Mouse (Mus musculus): ENCODE measurements at regions not wholly inside any gene's neighbourhood (a gene's known extent, or its start where the extent isn't known, plus 50 kb on each side); places are given as distances from the start of the nearest gene placed in this dataset.

- Histone ChIP-seq H3K9ac (ENCODE audit: low read depth, low read length) (no peak overlapping the region), H3K9me3 (ENCODE audit: control insufficient read depth, low read length) (no peaks in the 10 kb centered on the region), H3K4me3 (ENCODE audit: low read length) (no peak overlapping the region), H3K4me1 (ENCODE audit: control insufficient read depth, insufficient read depth, low read length) (peaks cover 27% of the 10 kb centered on the region; the same call in 1 of the 2 replicates), H3K27me3 (ENCODE audit: control insufficient read depth, insufficient read depth, low read length) (no peaks in the 10 kb centered on the region), H3K4me2 (replicated peaks; ENCODE audit: low read depth, low read length) (no peak overlapping the region), H3K27ac (ENCODE audit: low read depth, low read length) (peak overlapping the region; percentile 88; the same call in 1 of the 2 replicates), H3K36me3 (ENCODE audit: control insufficient read depth, insufficient read depth, low read length) (no peaks in the 10 kb centered on the region)
- WGBS: 39% methylated on average over 5 of the region's 5 CpGs
- no peak for ATAC-seq (ENCODE audit: low FRiP score, low TSS enrichment)
Measured at GRCm38 (mm10) chr1:155041592-155041991, 57.8 kb downstream of the Ier5 start.

DNA sequence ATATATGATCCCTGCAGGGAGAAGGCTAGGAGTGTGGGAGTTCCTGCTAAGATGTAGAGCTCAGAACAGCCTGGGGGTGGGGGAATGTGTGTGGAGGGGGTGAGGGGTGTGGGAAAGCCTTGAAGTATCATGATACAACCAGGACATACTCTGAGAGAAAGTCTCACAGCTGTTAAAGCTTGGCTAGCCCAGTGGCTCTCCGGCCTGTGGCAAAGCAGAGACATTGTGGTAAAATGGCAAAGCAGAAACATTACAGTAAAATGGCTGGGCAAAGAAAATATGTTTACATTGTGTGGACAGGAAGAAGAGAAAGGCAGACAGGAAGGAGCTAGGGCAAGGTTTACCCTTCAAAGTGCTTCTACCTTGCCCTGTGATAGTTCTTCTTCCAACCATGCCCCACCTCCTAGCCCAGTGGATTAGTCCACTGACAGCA, 58.5 kb downstream of the Ier5 start:
- Histone ChIP-seq H3K4me1 (ENCODE audit: control insufficient read depth, insufficient read depth, low read length) (peaks cover 27% of the 10 kb centered on the region; the same call in 1 of the 2 replicates), H3K4me2 (replicated peaks; ENCODE audit: low read depth, low read length) (no peak overlapping the region), H3K27me3 (ENCODE audit: control insufficient read depth, insufficient read depth, low read length) (no peaks in the 10 kb centered on the region), H3K4me3 (ENCODE audit: low read length) (no peak overlapping the region), H3K9ac (ENCODE audit: low read depth, low read length) (no peak overlapping the region), H3K9me3 (ENCODE audit: control insufficient read depth, low read length) (no peaks in the 10 kb centered on the region), H3K27ac (ENCODE audit: low read depth, low read length) (peak overlapping the region; percentile 88), H3K36me3 (ENCODE audit: control insufficient read depth, insufficient read depth, low read length) (no peaks in the 10 kb centered on the region)
- ATAC-seq (ENCODE audit: low FRiP score, low TSS enrichment): peak; percentile 90
- 8% methylated on average over 1 of the region's 1 CpGs for WGBS

- Histone ChIP-seq H3K4me1 (ENCODE audit: control insufficient read depth, insufficient read depth, low read length) (peaks cover 27% of the 10 kb centered on the region; the same call in 1 of the 2 replicates), H3K4me2 (replicated peaks; ENCODE audit: low read depth, low read length) (no peak overlapping the region), H3K9ac (ENCODE audit: low read depth, low read length) (no peak overlapping the region), H3K4me3 (ENCODE audit: low read length) (no peak overlapping the region), H3K27ac (ENCODE audit: low read depth, low read length) (peak overlapping the region; percentile 88; the same call in 1 of the 2 replicates), H3K36me3 (ENCODE audit: control insufficient read depth, insufficient read depth, low read length) (no peaks in the 10 kb centered on the region), H3K27me3 (ENCODE audit: control insufficient read depth, insufficient read depth, low read length) (no peaks in the 10 kb centered on the region), H3K9me3 (ENCODE audit: control insufficient read depth, low read length) (no peaks in the 10 kb centered on the region)
- ATAC-seq (ENCODE audit: low FRiP score, low TSS enrichment): peak; percentile 45; the same call in 1 of the 2 replicates
- 21% methylated on average over 8 of the region's 9 CpGs for WGBS
Measured at GRCm38 (mm10) chr1:155040086-155040726, 59.2 kb downstream of the Ier5 start.

DNA sequence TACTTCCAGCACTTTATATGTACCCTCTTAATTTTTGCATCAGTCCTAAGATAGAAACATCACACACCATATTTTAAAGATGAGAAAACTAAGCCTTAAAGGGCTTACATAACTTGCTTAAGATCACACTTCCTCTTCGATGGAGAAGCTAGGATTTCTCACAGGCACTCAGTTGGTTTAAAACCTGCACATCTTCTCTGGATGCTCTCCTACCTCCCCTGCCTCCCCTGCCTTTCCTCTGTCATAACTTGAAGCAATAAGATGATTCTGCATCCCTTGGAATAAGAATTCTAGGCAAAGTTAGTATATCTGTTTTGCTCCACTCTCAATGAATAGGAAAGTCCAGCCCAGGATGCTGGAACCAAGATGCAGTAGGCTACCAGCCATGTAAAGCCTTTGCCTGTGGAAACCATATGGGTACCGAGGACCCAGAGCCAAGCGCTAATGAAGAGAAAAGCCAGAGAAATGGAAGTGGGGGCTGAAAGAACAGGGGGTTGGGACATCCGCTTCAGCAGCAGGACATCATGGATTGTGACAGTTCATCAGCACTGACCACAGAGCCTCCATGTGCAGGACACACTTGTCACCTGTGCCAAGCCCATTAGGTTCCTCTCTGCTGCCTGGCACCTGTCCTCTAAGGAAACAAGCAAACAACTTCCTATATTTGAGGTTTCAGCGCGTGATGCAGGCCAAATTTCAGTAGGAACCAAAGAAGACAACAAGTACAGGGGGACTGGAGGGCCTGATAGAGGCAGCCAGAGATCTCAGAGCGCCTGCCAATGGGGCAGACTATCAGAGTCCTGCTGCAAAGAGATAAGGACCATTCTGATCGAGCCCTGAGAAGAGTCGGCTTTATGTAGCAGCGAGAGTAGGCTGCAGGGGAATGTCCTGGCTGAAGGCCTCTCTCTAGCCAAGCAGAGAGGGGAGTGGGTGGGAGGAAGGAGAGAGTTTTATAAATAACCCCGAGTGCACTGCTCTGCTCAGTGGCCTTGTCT, 60.5 kb downstream of the Ier5 start:
- no peaks in the 10 kb centered on the region for H3K27me3 ChIP-seq (ENCODE audit: control insufficient read depth, insufficient read depth, low read length)
- peak overlapping the region; percentile 52; the same call in 1 of the 2 replicates for H3K27ac ChIP-seq (ENCODE audit: low read depth, low read length)
- H3K4me3 ChIP-seq (ENCODE audit: low read length): no peak overlapping the region
- peak; percentile 36; the same call in 1 of the 2 replicates for ATAC-seq (ENCODE audit: low FRiP score, low TSS enrichment)
- peaks cover 27% of the 10 kb centered on the region; the same call in 1 of the 2 replicates for H3K4me1 ChIP-seq (ENCODE audit: control insufficient read depth, insufficient read depth, low read length)
- no peak overlapping the region for H3K4me2 ChIP-seq (replicated peaks; ENCODE audit: low read depth, low read length)
- H3K9me3 ChIP-seq (ENCODE audit: control insufficient read depth, low read length): no peaks in the 10 kb centered on the region
- H3K9ac ChIP-seq (ENCODE audit: low read depth, low read length): no peak overlapping the region
- no peaks in the 10 kb centered on the region for H3K36me3 ChIP-seq (ENCODE audit: control insufficient read depth, insufficient read depth, low read length)
- WGBS: 55% methylated on average over 11 of the region's 11 CpGs

DNA sequence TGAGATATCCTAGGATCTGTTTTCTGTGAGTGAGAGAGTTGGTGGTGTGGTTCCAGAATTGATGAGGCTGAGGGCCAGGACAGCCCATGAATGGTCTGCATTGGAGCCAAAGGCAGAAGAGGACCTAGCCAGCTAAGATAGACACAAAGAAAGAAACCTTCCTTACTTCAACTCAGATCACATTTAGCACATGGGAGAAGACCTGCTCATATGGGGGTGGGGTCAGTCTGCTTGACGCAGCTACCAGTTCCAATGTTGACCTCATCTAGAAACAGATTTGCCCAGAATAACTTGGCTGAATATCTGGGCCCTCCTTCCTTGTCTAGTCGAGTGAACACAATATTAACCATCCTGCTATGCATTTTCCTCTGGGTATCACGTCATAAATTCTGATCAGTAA, 62.0 kb downstream of the Ier5 start:
- H3K4me3 ChIP-seq (ENCODE audit: low read length): no peak overlapping the region
- H3K4me1 ChIP-seq (ENCODE audit: control insufficient read depth, insufficient read depth, low read length): peaks cover 27% of the 10 kb centered on the region; the same call in 1 of the 2 replicates
- no peak overlapping the region for H3K9ac ChIP-seq (ENCODE audit: low read depth, low read length)
- WGBS: 91% methylated on average over 3 of the region's 3 CpGs
- no peaks in the 10 kb centered on the region for H3K36me3 ChIP-seq (ENCODE audit: control insufficient read depth, insufficient read depth, low read length)
- H3K27me3 ChIP-seq (ENCODE audit: control insufficient read depth, insufficient read depth, low read length): no peaks in the 10 kb centered on the region
- no peak overlapping the region for H3K27ac ChIP-seq (ENCODE audit: low read depth, low read length)
- no peak for ATAC-seq (ENCODE audit: low FRiP score, low TSS enrichment)
- no peaks in the 10 kb centered on the region for H3K9me3 ChIP-seq (ENCODE audit: control insufficient read depth, low read length)
- no peak overlapping the region for H3K4me2 ChIP-seq (replicated peaks; ENCODE audit: low read depth, low read length)

GRCm38 (mm10) chr1:155030908-155031307, 68.5 kb downstream of the Ier5 start:
- Histone ChIP-seq H3K27ac (ENCODE audit: low read depth, low read length) (peak overlapping the region; percentile 48; the same call in 1 of the 2 replicates), H3K4me3 (ENCODE audit: low read length) (no peak overlapping the region), H3K36me3 (ENCODE audit: control insufficient read depth, insufficient read depth, low read length) (no peaks in the 10 kb centered on the region), H3K9ac (ENCODE audit: low read depth, low read length) (0 out of 2 replicates have a peak overlapping the region, but pooled peaks have one; percentile 13), H3K4me2 (replicated peaks; ENCODE audit: low read depth, low read length) (no peak overlapping the region), H3K27me3 (ENCODE audit: control insufficient read depth, insufficient read depth, low read length) (no peaks in the 10 kb centered on the region), H3K4me1 (ENCODE audit: control insufficient read depth, insufficient read depth, low read length) (peaks cover 30% of the 10 kb centered on the region; the same call in 1 of the 2 replicates), H3K9me3 (ENCODE audit: control insufficient read depth, low read length) (0 out of 2 replicates have a peak, but pooled peaks cover 2% of the 10 kb centered on the region)
- peak; percentile 74 for ATAC-seq (ENCODE audit: low FRiP score, low TSS enrichment)
- 10% methylated on average over 9 of the region's 9 CpGs for WGBS

DNA sequence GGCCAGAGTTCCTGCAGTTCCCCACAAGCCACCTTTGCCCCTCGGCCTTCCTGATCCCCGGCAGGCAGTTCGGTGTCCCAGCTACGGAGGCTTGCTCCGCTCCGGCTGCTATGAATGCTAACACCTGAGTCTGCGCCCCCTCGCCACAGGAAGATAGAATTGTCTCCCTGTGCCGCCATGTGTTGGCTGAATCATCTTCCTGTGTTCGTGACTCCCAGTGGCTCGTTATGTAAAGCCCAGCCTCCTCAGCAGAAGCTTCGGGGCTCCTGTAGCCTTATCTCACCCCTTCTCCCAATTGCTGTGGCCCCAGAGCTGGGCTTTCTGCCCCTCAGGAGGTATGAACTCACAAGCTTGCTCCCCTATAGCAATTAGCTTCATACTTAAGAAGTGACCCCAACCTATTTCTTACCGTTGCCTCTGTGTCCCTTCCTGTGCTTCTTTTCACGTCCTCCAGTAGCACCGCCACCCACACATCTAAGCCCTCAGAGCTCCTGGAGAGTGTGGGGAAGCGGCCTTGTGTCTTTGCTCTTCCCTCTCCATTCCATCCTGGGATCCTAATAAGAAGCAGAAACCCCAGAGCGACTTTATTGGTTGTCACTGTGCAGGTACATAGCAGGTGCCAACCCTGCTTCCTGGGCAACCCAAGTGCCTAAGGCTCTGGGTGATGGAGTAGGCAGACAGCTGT, 70.1 kb downstream of the Ier5 start:
- no peak overlapping the region for H3K9ac ChIP-seq (ENCODE audit: low read depth, low read length)
- H3K27me3 ChIP-seq (ENCODE audit: control insufficient read depth, insufficient read depth, low read length): no peaks in the 10 kb centered on the region
- 67% methylated on average over 17 of the region's 17 CpGs for WGBS
- no peaks in the 10 kb centered on the region for H3K36me3 ChIP-seq (ENCODE audit: control insufficient read depth, insufficient read depth, low read length)
- H3K9me3 ChIP-seq (ENCODE audit: control insufficient read depth, low read length): 0 out of 2 replicates have a peak, but pooled peaks cover 2% of the 10 kb centered on the region
- no peak overlapping the region for H3K4me3 ChIP-seq (ENCODE audit: low read length)
- ATAC-seq (ENCODE audit: low FRiP score, low TSS enrichment): no peak
- peaks cover 30% of the 10 kb centered on the region; the same call in 1 of the 2 replicates for H3K4me1 ChIP-seq (ENCODE audit: control insufficient read depth, insufficient read depth, low read length)
- H3K4me2 ChIP-seq (replicated peaks; ENCODE audit: low read depth, low read length): peak overlapping the region; percentile 24; the same call in 1 of the 2 replicates
- H3K27ac ChIP-seq (ENCODE audit: low read depth, low read length): no peak overlapping the region

GRCm38 (mm10) chr1:155028735-155029134, 70.7 kb downstream of the Ier5 start:
- H3K36me3 ChIP-seq (ENCODE audit: control insufficient read depth, insufficient read depth, low read length): no peaks in the 10 kb centered on the region
- 37% methylated on average over 5 of the region's 5 CpGs for WGBS
- 0 out of 2 replicates have a peak, but pooled peaks cover 2% of the 10 kb centered on the region for H3K9me3 ChIP-seq (ENCODE audit: control insufficient read depth, low read length)
- H3K4me2 ChIP-seq (replicated peaks; ENCODE audit: low read depth, low read length): peak overlapping the region; percentile 24; the same call in 1 of the 2 replicates
- H3K4me3 ChIP-seq (ENCODE audit: low read length): no peak overlapping the region
- ATAC-seq (ENCODE audit: low FRiP score, low TSS enrichment): no peak
- H3K27ac ChIP-seq (ENCODE audit: low read depth, low read length): no peak overlapping the region
- H3K4me1 ChIP-seq (ENCODE audit: control insufficient read depth, insufficient read depth, low read length): peaks cover 30% of the 10 kb centered on the region; the same call in 1 of the 2 replicates
- H3K27me3 ChIP-seq (ENCODE audit: control insufficient read depth, insufficient read depth, low read length): no peaks in the 10 kb centered on the region
- no peak overlapping the region for H3K9ac ChIP-seq (ENCODE audit: low read depth, low read length)
